Mouse (Mus musculus): Measurements from ENCODE around the gene Pax2.

Gene Pax2

GRCm38 (mm10) chr19:44749061-44749990, 6.5 kb upstream of the Pax2 start:
- no peak for DNase-seq

- no peak for DNase-seq
Observed at GRCm38 (mm10) chr19:44750051-44751041, 5.5 kb upstream of the Pax2 start.

DNA sequence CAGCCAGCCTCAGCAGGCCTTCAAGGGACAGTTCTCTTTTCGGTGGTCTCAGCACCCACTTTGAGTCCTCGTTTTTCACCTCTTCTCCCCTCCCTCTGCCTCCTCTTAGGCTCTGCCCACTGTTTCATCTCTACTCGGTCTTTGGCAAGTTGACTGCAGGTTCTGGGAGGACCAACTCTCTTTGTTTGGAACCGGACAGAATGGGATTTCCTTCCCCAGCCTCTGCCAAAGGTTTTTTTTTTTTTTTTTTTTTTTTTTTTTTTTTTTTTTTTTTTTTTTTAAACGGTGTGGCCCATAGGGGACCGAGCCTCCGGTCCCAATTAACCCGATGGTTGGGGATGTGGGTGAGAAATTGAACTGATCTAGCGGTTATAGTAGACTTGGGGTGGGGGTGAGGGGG, 4.8 kb upstream of the Pax2 start:
- DNase-seq = no peak

DNA sequence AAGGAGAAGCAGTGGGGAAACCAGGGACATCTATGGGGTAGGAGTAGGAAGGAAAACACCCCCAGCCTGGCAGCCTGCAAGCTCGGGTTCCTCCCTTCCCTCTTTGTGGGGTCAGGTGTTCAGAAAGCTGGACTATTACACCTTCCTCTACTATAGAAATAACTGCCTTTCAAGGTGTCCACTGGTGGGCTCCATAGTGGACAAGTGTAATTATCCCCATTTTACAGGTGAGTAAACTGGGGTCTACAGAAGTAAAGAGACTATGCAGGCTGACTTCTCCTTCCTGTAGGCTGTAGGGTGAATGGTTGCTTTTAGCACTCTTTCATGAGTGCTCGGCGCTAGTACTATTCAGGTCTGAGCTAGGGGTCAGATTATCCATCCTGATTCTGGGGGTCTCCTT, 4.3 kb upstream of the Pax2 start:
- DNase-seq = no peak

GRCm38 (mm10) chr19:44752056-44752940, 3.5 kb upstream of the Pax2 start:
- no peak for DNase-seq

- DNase-seq = no peak
Observed at GRCm38 (mm10) chr19:44753361-44753760, 2.5 kb upstream of the Pax2 start.

- peak; percentile 39 to 58 for DNase-seq
Observed at GRCm38 (mm10) chr19:44754461-44755377, 1.1 kb upstream of the Pax2 start.

DNA sequence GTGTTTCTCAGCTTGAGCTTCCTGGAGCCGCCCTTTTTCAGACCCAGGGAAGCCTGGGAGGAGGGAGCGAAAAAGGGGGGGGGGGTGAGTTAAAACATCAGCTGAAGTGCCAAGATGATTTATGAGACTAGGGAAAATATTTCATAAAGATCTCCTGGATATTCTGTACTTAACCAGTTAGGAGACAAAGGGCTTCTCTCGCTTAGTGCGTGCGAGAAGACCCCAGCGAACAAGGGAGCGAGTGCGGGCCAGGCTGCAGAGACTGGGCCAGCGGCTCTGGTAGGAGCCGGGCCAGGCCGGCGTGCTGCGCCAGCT, 510 bp upstream of the Pax2 start:
- no peak for DNase-seq

- peak in 1 of 2 experiments; percentile 35 for DNase-seq
Observed at GRCm38 (mm10) chr19:44756421-44757230, 781 bp downstream of the Pax2 start.

GRCm38 (mm10) chr19:44757231-44757871, 1.5 kb downstream of the Pax2 start:
- DNase-seq = no peak

- no peak for DNase-seq
Observed at GRCm38 (mm10) chr19:44758846-44759245, 3.0 kb downstream of the Pax2 start.

DNA sequence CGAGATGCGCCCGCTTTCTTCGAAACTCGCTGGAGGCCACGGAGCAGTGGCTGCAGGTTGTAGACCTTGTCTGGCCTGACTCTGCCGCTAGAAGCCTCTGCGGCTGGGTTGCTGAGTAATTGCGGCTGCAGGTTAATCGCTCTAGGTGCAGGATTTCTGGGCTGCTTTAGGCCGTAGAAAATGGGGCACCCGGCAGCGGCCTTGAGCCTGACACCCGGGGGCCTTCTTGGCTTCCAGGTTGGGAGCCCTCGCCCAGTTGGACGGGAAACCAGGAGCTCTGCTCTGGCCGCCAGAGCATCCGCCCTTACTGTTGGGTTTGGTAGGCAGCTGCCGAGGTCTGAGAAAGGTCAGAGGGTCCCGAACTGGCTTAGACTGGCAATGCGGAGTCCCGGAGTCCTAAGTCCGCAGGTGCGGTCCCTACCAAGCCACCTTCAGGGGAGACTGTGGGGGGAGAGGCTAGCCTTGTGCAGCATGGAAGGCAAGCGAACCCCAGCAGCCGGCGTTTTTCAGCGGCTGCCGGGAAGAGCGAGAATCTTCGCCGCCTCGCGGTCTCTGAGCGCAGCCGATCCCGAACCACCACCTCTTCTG, 3.8 kb downstream of the Pax2 start:
- no peak for DNase-seq

GRCm38 (mm10) chr19:44760259-44761131, 4.7 kb downstream of the Pax2 start:
- DNase-seq = no peak

GRCm38 (mm10) chr19:44762121-44762621, 6.3 kb downstream of the Pax2 start:
- DNase-seq = no peak

DNA sequence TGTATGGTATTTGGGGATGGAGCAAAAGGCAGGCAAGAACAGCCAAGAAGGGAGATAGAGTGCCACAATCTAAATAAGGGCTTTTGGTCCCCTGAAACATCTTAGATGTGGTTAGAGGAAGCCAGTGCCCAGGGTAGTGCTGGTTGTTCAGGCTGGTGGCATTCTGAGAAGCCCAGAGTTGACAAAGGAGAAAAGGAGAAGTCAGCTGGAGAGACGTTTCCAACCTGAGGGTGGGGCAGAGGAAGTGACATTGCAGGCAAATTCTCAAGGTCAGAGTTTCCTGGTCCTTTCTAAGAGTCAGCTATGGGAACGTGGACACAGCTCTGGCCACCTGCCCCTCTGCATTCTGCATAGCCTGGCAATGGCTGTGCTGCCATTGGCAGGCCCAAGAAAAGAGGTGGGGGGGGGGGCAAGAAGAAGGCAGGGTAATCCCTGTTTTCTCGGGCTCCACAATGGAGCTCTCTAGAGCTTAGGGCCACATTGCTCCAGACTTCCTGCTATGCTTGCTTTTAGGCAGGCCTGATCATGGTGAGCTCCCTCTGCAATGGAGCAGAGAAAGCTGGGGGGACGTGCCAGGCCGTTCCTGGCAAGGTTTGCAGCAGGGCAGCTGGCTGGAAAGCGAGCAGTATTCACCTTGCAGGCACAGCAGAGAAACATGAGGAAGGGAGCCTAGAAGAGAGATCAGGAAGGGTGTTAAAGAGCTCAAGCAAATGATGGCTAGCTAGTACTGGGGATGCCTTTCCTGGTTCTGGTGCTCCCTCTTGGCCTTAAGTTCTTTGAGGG, 14.6 kb downstream of the Pax2 start:
- DNase-seq = peak in 1 of 2 experiments; percentile 36

GRCm38 (mm10) chr19:44771499-44771898, 15.7 kb downstream of the Pax2 start:
- DNase-seq = no peak

GRCm38 (mm10) chr19:44781987-44782386, 26.1 kb downstream of the Pax2 start:
- no peak for DNase-seq
